Mouse (Mus musculus): Measurements from ENCODE around the gene Noct. TPM values are rescaled to one million over a fixed set of nuclear protein-coding genes. Genes with fewer than 3 reads are reported as not detected.

Gene Noct
- polyA plus RNA-seq, 1 experiment from 2014 or later = 13.7 TPM

- 25% methylated on average over 5 of the region's 5 CpGs for WGBS (ENCODE audit: insufficient replicate concordance)
- Histone ChIP-seq H3K36me3 (ENCODE audit: control insufficient read depth, insufficient read depth) (peaks cover 2% of the 10 kb centered on the region; the same call in 1 of the 2 replicates), H3K27ac (ENCODE audit: low read length) (peak overlapping the region; percentile 99), H3K4me2 (ENCODE audit: low read depth, low read length) (peak overlapping the region; percentile 99), H3K4me3 (ENCODE audit: low read depth, low read length) (peak overlapping the region; percentile 35), H3K9me3 (replicated peaks; ENCODE audit: control insufficient read depth, low read length) (no peaks in the 10 kb centered on the region), H3K9ac (ENCODE audit: low read depth, low read length) (peak overlapping the region; percentile 64), H3K27me3 (ENCODE audit: control insufficient read depth, insufficient read depth, low read depth, low read length) (no peaks in the 10 kb centered on the region), H3K4me1 (ENCODE audit: control insufficient read depth, low read depth, low read length) (peaks cover 85% of the 10 kb centered on the region)
- 0 out of 2 replicates have a peak, but pooled peaks have one; percentile 14 for ATAC-seq (ENCODE audit: low read depth)
Measured at GRCm38 (mm10) chr3:51230886-51231285, 6.6 kb downstream of the Noct start.

GRCm38 (mm10) chr3:51231499-51231898 lies 7.3 kb downstream of the Noct start:
- ATAC-seq (ENCODE audit: low read depth) = peak; percentile 11; the same call in 1 of the 2 replicates
- H3K27me3 ChIP-seq (ENCODE audit: control insufficient read depth, insufficient read depth, low read depth, low read length) = no peaks in the 10 kb centered on the region
- no peaks in the 10 kb centered on the region for H3K9me3 ChIP-seq (replicated peaks; ENCODE audit: control insufficient read depth, low read length)
- peak overlapping the region; percentile 64 for H3K9ac ChIP-seq (ENCODE audit: low read depth, low read length)
- H3K4me3 ChIP-seq (ENCODE audit: low read depth, low read length) = peak overlapping the region; percentile 35
- H3K4me2 ChIP-seq (ENCODE audit: low read depth, low read length) = peak overlapping the region; percentile 99
- 18% methylated on average over 3 of the region's 3 CpGs for WGBS (ENCODE audit: insufficient replicate concordance)
- H3K36me3 ChIP-seq (ENCODE audit: control insufficient read depth, insufficient read depth) = peaks cover 2% of the 10 kb centered on the region; the same call in 1 of the 2 replicates
- H3K4me1 ChIP-seq (ENCODE audit: control insufficient read depth, low read depth, low read length) = peaks cover 87% of the 10 kb centered on the region
- peak overlapping the region; percentile 99 for H3K27ac ChIP-seq (ENCODE audit: low read length)

- H3K4me2 ChIP-seq (ENCODE audit: low read depth, low read length) = peak overlapping the region; percentile 99
Measured at GRCm38 (mm10) chr3:51232205-51232910, 8.1 kb downstream of the Noct start.

GRCm38 (mm10) chr3:51233474-51233873 lies 9.2 kb downstream of the Noct start:
- peak overlapping the region; percentile 67 for H3K27ac ChIP-seq (ENCODE audit: low read length)
- H3K36me3 ChIP-seq (ENCODE audit: control insufficient read depth, insufficient read depth) = peaks cover 2% of the 10 kb centered on the region; the same call in 1 of the 2 replicates
- no peak overlapping the region for H3K4me3 ChIP-seq (ENCODE audit: low read depth, low read length)
- WGBS (ENCODE audit: insufficient replicate concordance) = 68% methylated on average over 5 of the region's 5 CpGs
- H3K4me1 ChIP-seq (ENCODE audit: control insufficient read depth, low read depth, low read length) = peaks cover 77% of the 10 kb centered on the region
- peak overlapping the region; percentile 40; the same call in 1 of the 2 replicates for H3K9ac ChIP-seq (ENCODE audit: low read depth, low read length)
- peak; percentile 16 for ATAC-seq (ENCODE audit: low read depth)
- H3K27me3 ChIP-seq (ENCODE audit: control insufficient read depth, insufficient read depth, low read depth, low read length) = no peaks in the 10 kb centered on the region
- H3K9me3 ChIP-seq (replicated peaks; ENCODE audit: control insufficient read depth, low read length) = no peaks in the 10 kb centered on the region
- H3K4me2 ChIP-seq (ENCODE audit: low read depth, low read length) = peak overlapping the region; percentile 3; the same call in 1 of the 2 replicates

More at GRCm38 (mm10) chr3:51232205-51232910, 8.1 kb downstream of the Noct start:
- Histone ChIP-seq H3K4me1 (ENCODE audit: control insufficient read depth, low read depth, low read length) (peaks cover 84% of the 10 kb centered on the region), H3K36me3 (ENCODE audit: control insufficient read depth, insufficient read depth) (peaks cover 2% of the 10 kb centered on the region; the same call in 1 of the 2 replicates), H3K4me3 (ENCODE audit: low read depth, low read length) (no peak overlapping the region), H3K27me3 (ENCODE audit: control insufficient read depth, insufficient read depth, low read depth, low read length) (no peaks in the 10 kb centered on the region), H3K27ac (ENCODE audit: low read length) (peak overlapping the region; percentile 99), H3K9ac (ENCODE audit: low read depth, low read length) (peak overlapping the region; percentile 64), H3K9me3 (replicated peaks; ENCODE audit: control insufficient read depth, low read length) (no peaks in the 10 kb centered on the region)
- 74% methylated on average over 3 of the region's 3 CpGs for WGBS (ENCODE audit: insufficient replicate concordance)
- no peak for ATAC-seq (ENCODE audit: low read depth)

- no peaks in the 10 kb centered on the region for H3K9me3 ChIP-seq (replicated peaks; ENCODE audit: control insufficient read depth, low read length)
- no peak overlapping the region for H3K4me3 ChIP-seq (ENCODE audit: low read depth, low read length)
- no peaks in the 10 kb centered on the region for H3K27me3 ChIP-seq (ENCODE audit: control insufficient read depth, insufficient read depth, low read depth, low read length)
- peaks cover 70% of the 10 kb centered on the region for H3K4me1 ChIP-seq (ENCODE audit: control insufficient read depth, low read depth, low read length)
- peaks cover 5% of the 10 kb centered on the region for H3K36me3 ChIP-seq (ENCODE audit: control insufficient read depth, insufficient read depth)
- H3K27ac ChIP-seq (ENCODE audit: low read length) = peak overlapping the region; percentile 67
- H3K9ac ChIP-seq (ENCODE audit: low read depth, low read length) = no peak overlapping the region; the same call in 1 of the 2 replicates
- 46% methylated on average over 13 of the region's 13 CpGs for WGBS (ENCODE audit: insufficient replicate concordance)
- no peak for ATAC-seq (ENCODE audit: low read depth)
- peak overlapping the region; percentile 3; the same call in 1 of the 2 replicates for H3K4me2 ChIP-seq (ENCODE audit: low read depth, low read length)
Measured at GRCm38 (mm10) chr3:51233918-51234751, 9.9 kb downstream of the Noct start.

- Histone ChIP-seq H3K4me3 (ENCODE audit: low read depth, low read length) (no peak overlapping the region), H3K4me1 (ENCODE audit: control insufficient read depth, low read depth, low read length) (peaks cover 65% of the 10 kb centered on the region), H3K9me3 (replicated peaks; ENCODE audit: control insufficient read depth, low read length) (no peaks in the 10 kb centered on the region), H3K9ac (ENCODE audit: low read depth, low read length) (no peak overlapping the region), H3K4me2 (ENCODE audit: low read depth, low read length) (no peak overlapping the region), H3K36me3 (ENCODE audit: control insufficient read depth, insufficient read depth) (peaks cover 10% of the 10 kb centered on the region), H3K27ac (ENCODE audit: low read length) (no peak overlapping the region), H3K27me3 (ENCODE audit: control insufficient read depth, insufficient read depth, low read depth, low read length) (no peaks in the 10 kb centered on the region)
- WGBS (ENCODE audit: insufficient replicate concordance) = 72% methylated on average over 5 of the region's 5 CpGs
- no peak for ATAC-seq (ENCODE audit: low read depth)
Measured at GRCm38 (mm10) chr3:51234752-51235055, 10.5 kb downstream of the Noct start.

- no peaks in the 10 kb centered on the region for H3K9me3 ChIP-seq (replicated peaks; ENCODE audit: control insufficient read depth, low read length)
- H3K27ac ChIP-seq (ENCODE audit: low read length) = no peak overlapping the region
- H3K27me3 ChIP-seq (ENCODE audit: control insufficient read depth, insufficient read depth, low read depth, low read length) = no peaks in the 10 kb centered on the region
- H3K4me2 ChIP-seq (ENCODE audit: low read depth, low read length) = no peak overlapping the region
- WGBS (ENCODE audit: insufficient replicate concordance) = 43% methylated on average over 7 of the region's 7 CpGs
- no peak for ATAC-seq (ENCODE audit: low read depth)
- peaks cover 28% of the 10 kb centered on the region for H3K4me1 ChIP-seq (ENCODE audit: control insufficient read depth, low read depth, low read length)
- no peak overlapping the region for H3K4me3 ChIP-seq (ENCODE audit: low read depth, low read length)
- peaks cover 8% of the 10 kb centered on the region for H3K36me3 ChIP-seq (ENCODE audit: control insufficient read depth, insufficient read depth)
- H3K9ac ChIP-seq (ENCODE audit: low read depth, low read length) = no peak overlapping the region
Measured at GRCm38 (mm10) chr3:51238515-51238914, 14.3 kb downstream of the Noct start.

GRCm38 (mm10) chr3:51239541-51239940 lies 15.3 kb downstream of the Noct start:
- H3K27ac ChIP-seq (ENCODE audit: low read length) = no peak overlapping the region
- H3K9me3 ChIP-seq (replicated peaks; ENCODE audit: control insufficient read depth, low read length) = no peaks in the 10 kb centered on the region
- H3K36me3 ChIP-seq (ENCODE audit: control insufficient read depth, insufficient read depth) = peaks cover 8% of the 10 kb centered on the region
- WGBS (ENCODE audit: insufficient replicate concordance) = 86% methylated on average over 3 of the region's 3 CpGs
- no peak overlapping the region for H3K4me3 ChIP-seq (ENCODE audit: low read depth, low read length)
- H3K27me3 ChIP-seq (ENCODE audit: control insufficient read depth, insufficient read depth, low read depth, low read length) = no peaks in the 10 kb centered on the region
- H3K9ac ChIP-seq (ENCODE audit: low read depth, low read length) = no peak overlapping the region
- no peak overlapping the region for H3K4me2 ChIP-seq (ENCODE audit: low read depth, low read length)
- ATAC-seq (ENCODE audit: low read depth) = no peak
- H3K4me1 ChIP-seq (ENCODE audit: control insufficient read depth, low read depth, low read length) = peaks cover 18% of the 10 kb centered on the region

Measured in liver, embryonic 16.5 days (tissue).